Mouse (Mus musculus): ENCODE measurements around the gene Gm5538.

The Gm5538 gene

GRCm38 (mm10) chr3:59729490-59729889 lies at the start of gene Gm5538:
Gene Gm5538 (plus strand): TSS chr3:59729790.
- DNase-seq: no peak

GRCm38 (mm10) chr3:59697391-59697790 lies 32.2 kb upstream of the Gm5538 start:
- DNase-seq: no peak

- DNase-seq: no peak
Observed at GRCm38 (mm10) chr3:59702614-59703110, 26.9 kb upstream of the Gm5538 start.

- DNase-seq: no peak
Observed at GRCm38 (mm10) chr3:59739866-59740265, 10.3 kb downstream of the Gm5538 start.

GRCm38 (mm10) chr3:59744181-59744580 lies 14.6 kb downstream of the Gm5538 start:
- peak; percentile 49 for DNase-seq
